ENCODE assay signal across 17 mouse cellular contexts in the genomic region with DNA sequence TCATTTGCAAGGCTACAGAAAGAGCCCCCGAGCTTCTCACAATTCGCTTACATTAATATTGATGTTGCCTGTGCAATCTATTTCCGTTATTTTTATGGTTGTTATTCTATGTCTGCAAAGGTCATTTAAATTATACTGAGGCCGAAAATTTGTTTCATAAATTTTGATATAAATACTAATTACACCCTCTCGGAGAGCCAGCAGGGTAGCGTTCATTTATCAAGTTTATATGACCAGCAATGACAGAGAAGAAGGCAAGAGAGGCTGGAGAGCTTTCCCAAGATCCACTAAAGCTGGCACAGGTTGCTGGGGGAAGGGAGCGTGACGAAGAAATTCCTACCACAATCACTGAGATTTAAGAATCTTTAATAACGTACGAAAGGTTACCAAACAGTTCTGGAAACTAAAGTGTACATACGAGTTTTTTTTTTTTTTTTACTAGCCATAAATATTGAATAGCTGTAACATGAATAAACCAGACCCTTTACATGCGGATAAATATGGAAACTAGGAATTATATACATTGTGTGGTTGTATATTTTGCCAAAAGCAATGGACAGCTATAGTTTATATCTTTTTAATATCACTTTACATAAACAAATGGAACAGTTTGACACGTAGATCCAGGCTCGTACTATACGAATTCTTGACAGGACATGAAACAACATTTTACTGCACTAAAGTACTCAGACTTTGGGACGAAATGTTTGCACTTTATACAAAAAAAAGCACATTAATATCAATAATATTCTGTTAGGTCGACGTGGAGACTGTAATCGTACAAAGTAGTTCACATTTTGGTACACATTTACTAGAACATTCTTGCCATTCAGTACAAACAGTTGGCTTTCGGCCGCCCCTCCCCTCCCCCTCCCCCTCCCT. TPM values are rescaled to one million over a fixed set of nuclear protein-coding genes. Genes with fewer than 3 reads are reported as not detected.
A peak's percentile ranks its signal among the peaks of the same experiment; 100 is the strongest.
DNase-seq lines count a peak whose midpoint lies in the region; ATAC-seq and TF ChIP-seq lines count a peak whose summit lies in the region.
"Had no signal": no experiment of that assay in that cellular context is flagged by ENCODE, and none has a peak within 500 bp of the region (broad histone marks: within the 10 kb centered on the region; RNA-seq: fewer than 3 reads in every experiment).

No protein-coding gene starts in this region.

- no peaks in the 10 kb centered on the region for H3K27me3 ChIP-seq in cerebellum, adult 2 months (ENCODE audit: control insufficient read depth, insufficient read depth, low read length)
- H3K27me3 ChIP-seq in forebrain, embryonic 10.5 days (ENCODE audit: poor library complexity, severe bottlenecking): peaks cover 100% of the 10 kb centered on the region
- H3K27me3 ChIP-seq in hindbrain, embryonic 16.5 days (replicated peaks; ENCODE audit: control insufficient read depth, insufficient read depth, low read length): peaks cover 13% of the 10 kb centered on the region

- H3K9ac ChIP-seq in hindbrain, embryonic 16.5 days (ENCODE audit: low read depth, low read length): peak overlapping the region; percentile 70
- H3K9ac ChIP-seq: limb, embryonic 13.5 days had no signal

- DNase-seq in cerebellum, adult 2 months: peak; percentile 47 to 51
- no peak for DNase-seq in cerebellum, postnatal 36 days
- DNase-seq in forebrain, embryonic 10.5 days (ENCODE audit: extremely low spot score, low spot score): no peak
- DNase-seq in left cerebral cortex, adult 11 months (ENCODE audit: low spot score): no peak
- no peak for DNase-seq in left cerebral cortex, adult 2 months (ENCODE audit: extremely low spot score in 1 of 2, low spot score in 2 of 2)
- DNase-seq in ovary, postnatal 10 days (ENCODE audit: low spot score): no peak
- DNase-seq: adrenal gland, adult 2 months; lung, postnatal 4 days; thymus, adult 18-20 months had no signal

- H3K27ac ChIP-seq in cerebellum, adult 2 months (ENCODE audit: insufficient read depth, low read length): no peak overlapping the region
- peak overlapping the region; percentile 98 for H3K27ac ChIP-seq in forebrain, embryonic 10.5 days
- peak overlapping the region; percentile 85; the same call in 1 of the 2 replicates for H3K27ac ChIP-seq in hindbrain, embryonic 16.5 days (ENCODE audit: low read depth, low read length)
- no peak overlapping the region for H3K27ac ChIP-seq in olfactory bulb, adult 2 months (ENCODE audit: insufficient read depth, low read depth, low read length)
- H3K27ac ChIP-seq in left cerebral cortex, adult 2 months: no peak overlapping the region
- H3K27ac ChIP-seq: limb, embryonic 13.5 days had no signal

- 3% methylated on average over 21 of the region's 21 CpGs for WGBS in cerebellum, adult 2 months
- WGBS in forebrain, embryonic 10.5 days: 4% methylated on average over 21 of the region's 21 CpGs
- 5% methylated on average over 21 of the region's 21 CpGs for WGBS in hindbrain, embryonic 16.5 days
- 49% methylated on average over 21 of the region's 21 CpGs for WGBS in olfactory bulb, adult 2 months

- no peak for ATAC-seq in hindbrain, embryonic 16.5 days

- H3K4me3 ChIP-seq in cerebellum, adult 2 months (replicated peaks; ENCODE audit: insufficient read depth, low read depth, low read length): peak overlapping the region; percentile 100
- peak overlapping the region; percentile 85 for H3K4me3 ChIP-seq in forebrain, embryonic 10.5 days
- peak overlapping the region; percentile 62 for H3K4me3 ChIP-seq in hindbrain, embryonic 16.5 days (ENCODE audit: low read length)
- H3K4me3 ChIP-seq in olfactory bulb, adult 2 months (ENCODE audit: insufficient read depth, low read depth, low read length): 0 out of 2 replicates have a peak overlapping the region, but pooled peaks have one; percentile 33
- H3K4me3 ChIP-seq in left cerebral cortex, adult 2 months: no peak overlapping the region
- H3K4me3 ChIP-seq: limb, embryonic 13.5 days had no signal

- H3K4me1 ChIP-seq in cerebellum, adult 2 months (ENCODE audit: control insufficient read depth, insufficient read depth, low read length): peaks cover 3% of the 10 kb centered on the region; the same call in 1 of the 2 replicates
- peaks cover 56% of the 10 kb centered on the region for H3K4me1 ChIP-seq in forebrain, embryonic 10.5 days
- no peaks in the 10 kb centered on the region for H3K4me1 ChIP-seq in hindbrain, embryonic 16.5 days (ENCODE audit: control insufficient read depth, insufficient read depth, low read depth, low read length)
- peaks cover 7% of the 10 kb centered on the region for H3K4me1 ChIP-seq in olfactory bulb, adult 2 months (ENCODE audit: control insufficient read depth, insufficient read depth, low read length)

- intact Hi-C loops in left cerebral cortex, adult 2 months (cut with DNase I): loop anchor here (5.0 kb wide), 1 partner anchor 228 kb away; no protein-coding TSS in a partner anchor

- H3K9me3 ChIP-seq in forebrain, embryonic 10.5 days: no peaks in the 10 kb centered on the region
- H3K9me3 ChIP-seq in hindbrain, embryonic 16.5 days (ENCODE audit: control insufficient read depth, low read length): no peaks in the 10 kb centered on the region
- H3K9me3 ChIP-seq: limb, embryonic 13.5 days had no signal

- peaks cover 43% of the 10 kb centered on the region for H3K36me3 ChIP-seq in forebrain, embryonic 10.5 days (replicated peaks)
- no peaks in the 10 kb centered on the region for H3K36me3 ChIP-seq in hindbrain, embryonic 16.5 days (ENCODE audit: control insufficient read depth, insufficient read depth, low read length)
- H3K36me3 ChIP-seq: G1E; limb, embryonic 13.5 days had no signal

- TF ChIP-seq CTCF in cerebellum, adult 2 months (IDR thresholded peaks at IDR 0.05; ENCODE audit: borderline replicate concordance, insufficient read depth, low read depth, low read length): no peak
- no peak for TF ChIP-seq CTCF in olfactory bulb, adult 2 months (IDR thresholded peaks at IDR 0.05; ENCODE audit: insufficient read depth, low read depth, low read length)
- no peak for TF ChIP-seq CTCF in left cerebral cortex, adult 2 months (IDR thresholded peaks at IDR 0.05)

- TF ChIP-seq POLR2A in cerebellum, adult 2 months (IDR thresholded peaks at IDR 0.05; ENCODE audit: borderline replicate concordance, insufficient read depth, low read length): no peak
- TF ChIP-seq POLR2A in olfactory bulb, adult 2 months (IDR thresholded peaks at IDR 0.05; ENCODE audit: insufficient read depth, low read depth, low read length): no peak

- H3K4me2 ChIP-seq in hindbrain, embryonic 16.5 days (ENCODE audit: low read length): peak overlapping the region; percentile 52
- H3K4me2 ChIP-seq: limb, embryonic 13.5 days had no signal

RNA-seq across cellular contexts. Expression of gene Zic4, which starts 1.8 kb away (rescaled TPM):
- 37.4 and 45.3 TPM in 2 replicates for polyA plus RNA-seq in cerebellum, adult 2 months (2012; rRNA removed)
- polyA plus RNA-seq in forebrain, embryonic 10.5 days (2016; fragmentation: Nextera tagmentation; extraction: Ambion mirVana): 24.8 and 41.8 TPM in 2 replicates
- 62.4 and 67.4 TPM in 2 replicates for polyA plus RNA-seq in hindbrain, embryonic 16.5 days (2015; fragmentation: Nextera tagmentation; extraction: Ambion mirVana)
- not detected in 2 replicates for polyA plus RNA-seq in olfactory bulb, adult 2 months (2012; ENCODE audit: insufficient read depth, insufficient read length, low replicate concordance, missing spikeins)
- 1 to 10 TPM; 4.0 to 4.6 TPM for total RNA-seq in left cerebral cortex, adult 2 months (2021)
- total RNA-seq: adrenal gland, adult 2 months; heart, adult 8-10 months had no signal
- polyA plus RNA-seq: adrenal gland, adult 2 months; G1E; intestine, embryonic 14.5 days; large intestine, adult 2 months; spleen, adult 2 months had no signal

RNA-seq across cellular contexts. Expression of gene Zic1, which starts 5.2 kb away (rescaled TPM):
- 1,121 and 1,289 TPM in 2 replicates for polyA plus RNA-seq in cerebellum, adult 2 months (2012; rRNA removed)
- polyA plus RNA-seq in forebrain, embryonic 10.5 days (2016; fragmentation: Nextera tagmentation; extraction: Ambion mirVana): 6.2 and 8.9 TPM in 2 replicates
- 11.4 and 14.6 TPM in 2 replicates for polyA plus RNA-seq in hindbrain, embryonic 16.5 days (2015; fragmentation: Nextera tagmentation; extraction: Ambion mirVana)
- polyA plus RNA-seq in olfactory bulb, adult 2 months (2012; ENCODE audit: insufficient read depth, insufficient read length, low replicate concordance, missing spikeins): not detected in 2 replicates
- total RNA-seq in left cerebral cortex, adult 2 months (2021): 10 to 100 TPM; 15.8 to 16.0 TPM
- total RNA-seq: adrenal gland, adult 2 months had no signal
- polyA plus RNA-seq: G1E; intestine, embryonic 14.5 days; large intestine, adult 2 months; spleen, adult 2 months had no signal

Comparison
In these comparisons a context has a peak if more than half of its experiments do, and no peak if none do; other contexts are left out.
1. DNase-seq: peak in cerebellum, adult 2 months (2 of 2); none in cerebellum, postnatal 36 days (0 of 2), forebrain, embryonic 10.5 days (single experiment), left cerebral cortex, adult 11 months (single experiment), left cerebral cortex, adult 2 months (0 of 2) and ovary, postnatal 10 days (single experiment).
2. H3K27ac ChIP-seq: peak in forebrain, embryonic 10.5 days (single experiment) and hindbrain, embryonic 16.5 days (single experiment); none in cerebellum, adult 2 months (single experiment), olfactory bulb, adult 2 months (single experiment) and left cerebral cortex, adult 2 months (single experiment).
3. RNA of gene Zic4, which starts 1.8 kb away (polyA plus RNA-seq): 62.4 to 67.4 TPM in hindbrain, embryonic 16.5 days, 24.8 to 41.8 TPM in forebrain, embryonic 10.5 days and 37.4 to 45.3 TPM in cerebellum, adult 2 months; not detected in olfactory bulb, adult 2 months; every median in the first group is over 10 times any median in the second.
4. RNA of gene Zic1, which starts 5.2 kb away (polyA plus RNA-seq): 1,121 to 1,289 TPM in cerebellum, adult 2 months; 11.4 to 14.6 TPM in hindbrain, embryonic 16.5 days, 6.2 to 8.9 TPM in forebrain, embryonic 10.5 days and not detected in olfactory bulb, adult 2 months; every median in the first group is over 10 times any median in the second.